11 mouse cellular contexts compared by ENCODE assay signal in the genomic region with DNA sequence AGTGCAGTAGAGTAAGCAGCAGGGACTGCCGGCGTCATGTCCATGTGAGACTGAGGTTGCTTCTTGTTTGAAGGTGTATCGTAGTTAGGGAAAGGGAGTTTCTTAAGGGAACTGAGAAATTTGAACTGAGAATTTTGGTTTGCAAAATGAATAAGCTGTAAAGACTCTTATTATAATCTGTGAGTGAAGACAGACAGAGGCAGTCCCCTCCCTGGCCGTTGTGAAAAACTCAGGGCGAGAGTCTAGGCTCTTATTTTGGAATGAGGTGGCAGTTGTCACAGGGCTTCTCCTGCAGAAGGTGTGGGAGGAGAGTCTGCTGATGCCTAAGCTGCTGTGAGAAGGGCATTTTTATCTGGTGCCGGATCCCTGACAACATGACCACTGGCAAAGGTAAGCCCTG.
DNase-seq lines count a peak whose midpoint lies in the region; ATAC-seq and TF ChIP-seq lines count a peak whose summit lies in the region.
"Had no signal": no experiment of that assay in that cellular context is flagged by ENCODE, and none has a peak within 500 bp of the region (broad histone marks: within the 10 kb centered on the region; RNA-seq: fewer than 3 reads in every experiment).

No protein-coding gene starts in this region.

- H3K9ac ChIP-seq in liver, embryonic 13.5 days = peak overlapping the region; percentile 54
- H3K9ac ChIP-seq: neural tube, embryonic 15.5 days had no signal

- peaks cover 3% of the 10 kb centered on the region; the same call in 1 of the 2 replicates for H3K4me1 ChIP-seq in bone marrow, adult 2 months (ENCODE audit: control insufficient read depth, insufficient read depth, low read length)
- H3K4me1 ChIP-seq in liver, embryonic 13.5 days (replicated peaks) = peaks cover 82% of the 10 kb centered on the region

- no peaks in the 10 kb centered on the region for H3K36me3 ChIP-seq in liver, embryonic 13.5 days
- H3K36me3 ChIP-seq: neural tube, embryonic 15.5 days had no signal

- H3K9me3 ChIP-seq in liver, embryonic 13.5 days (replicated peaks) = no peaks in the 10 kb centered on the region
- H3K9me3 ChIP-seq: neural tube, embryonic 15.5 days had no signal

- ATAC-seq in liver, embryonic 13.5 days (ENCODE audit: low read depth) = no peak

- peak overlapping the region; percentile 62 for H3K27ac ChIP-seq in bone marrow, adult 2 months (ENCODE audit: control insufficient read depth, insufficient read depth, low read depth, low read length, poor library complexity)
- H3K27ac ChIP-seq in liver, embryonic 13.5 days = peak overlapping the region; percentile 78
- H3K27ac ChIP-seq: neural tube, embryonic 15.5 days had no signal

- peak overlapping the region; percentile 33 for H3K4me2 ChIP-seq in liver, embryonic 13.5 days
- H3K4me2 ChIP-seq: neural tube, embryonic 15.5 days had no signal

- TF ChIP-seq POLR2A in bone marrow, adult 2 months (IDR thresholded peaks at IDR 0.05; ENCODE audit: borderline replicate concordance, control insufficient read depth, low read depth, low read length) = no peak

- H3K27me3 ChIP-seq in liver, embryonic 13.5 days = no peaks in the 10 kb centered on the region
- H3K27me3 ChIP-seq: neural tube, embryonic 15.5 days had no signal

- 76% methylated on average over 6 of the region's 6 CpGs for WGBS in bone marrow, adult 2 months
- WGBS in liver, embryonic 13.5 days (ENCODE audit: insufficient replicate concordance) = 61% methylated on average over 6 of the region's 6 CpGs

- TF ChIP-seq CTCF in bone marrow, adult 2 months (IDR thresholded peaks at IDR 0.05; ENCODE audit: control insufficient read depth, insufficient read depth, low read length) = no peak

- peak; percentile 23 to 42 for DNase-seq in layer of hippocampus, adult 18-20 months (ENCODE audit: low spot score in 2 of 2)
- no peak for DNase-seq in layer of hippocampus, postnatal 14 days (ENCODE audit: low spot score in 2 of 2)
- peak; percentile 46 to 59 for DNase-seq in heart, adult 9 months (ENCODE audit: low spot score in 2 of 2)
- DNase-seq in liver, embryonic 13.5 days = no peak
- no peak for DNase-seq in cerebellum, postnatal 4 days (ENCODE audit: low spot score in 2 of 2)
- DNase-seq in adrenal gland, adult 8-10 months = no peak
- no peak for DNase-seq in spleen, adult 12 weeks (ENCODE audit: low spot score)
- DNase-seq: gastrocnemius, postnatal 25 days; layer of hippocampus, postnatal 36 days had no signal

- no peak overlapping the region for H3K4me3 ChIP-seq in bone marrow, adult 2 months (replicated peaks; ENCODE audit: control insufficient read depth, low read depth, low read length)
- H3K4me3 ChIP-seq in liver, embryonic 13.5 days (replicated peaks) = no peak overlapping the region
- H3K4me3 ChIP-seq: neural tube, embryonic 15.5 days had no signal

Comparison
In these comparisons a context has a peak if more than half of its experiments do, and no peak if none do; other contexts are left out.
1. DNase-seq: peak in layer of hippocampus, adult 18-20 months (2 of 2) and heart, adult 9 months (2 of 2); none in layer of hippocampus, postnatal 14 days (0 of 2), liver, embryonic 13.5 days (single experiment), cerebellum, postnatal 4 days (0 of 2), adrenal gland, adult 8-10 months (single experiment) and spleen, adult 12 weeks (single experiment).